Mouse (Mus musculus): ENCODE measurements around the gene Capzb. TPM values are rescaled to one million over a fixed set of nuclear protein-coding genes. Genes with fewer than 3 reads are reported as not detected.

Capzb gene
- total and polyA plus RNA-seq, 3 experiments: 86.4 to 388 (median 160) TPM

GRCm38 (mm10) chr4:139330605-139331004, 137.9 kb downstream of the Capzb start (continued):
- TF ChIP-seq JUN (IDR thresholded peaks at IDR 0.05; ENCODE audit: insufficient read depth, low read depth, low read length) (no peak), TBP (conservative IDR thresholded peaks at IDR 0.05; ENCODE audit: low read depth, low read length) (0 out of 2 replicates have a peak, but pooled peaks have one; percentile 48), GABPA (IDR thresholded peaks at IDR 0.05; ENCODE audit: insufficient replicate concordance, low read depth, low read length) (no peak), CHD2 (IDR thresholded peaks at IDR 0.05; ENCODE audit: low read length) (no peak), ZKSCAN1 (IDR thresholded peaks at IDR 0.05; ENCODE audit: borderline replicate concordance, low read depth, low read length) (no peak), ZC3H11A (IDR thresholded peaks at IDR 0.05; ENCODE audit: low read depth, low read length) (no peak), EP300 (IDR thresholded peaks at IDR 0.05; ENCODE audit: low read length) (no peak), USF1 (IDR thresholded peaks at IDR 0.05; ENCODE audit: low read depth, low read length) (no peak), KAT2A (IDR thresholded peaks at IDR 0.05; ENCODE audit: insufficient replicate concordance, low read length) (no peak), BHLHE40 (IDR thresholded peaks at IDR 0.05; ENCODE audit: low read depth, low read length) (no peak), MAFK (IDR thresholded peaks at IDR 0.05; ENCODE audit: insufficient replicate concordance, low read length) (no peak), TCF12 (IDR thresholded peaks at IDR 0.05; ENCODE audit: low read depth, low read length) (no peak), MEF2A (IDR thresholded peaks at IDR 0.05; ENCODE audit: borderline replicate concordance, low read depth, low read length) (no peak), MYC (IDR thresholded peaks at IDR 0.05; ENCODE audit: low read depth, low read length) (0 out of 2 replicates have a peak, but pooled peaks have one; percentile 46)

- Histone ChIP-seq H3K9me3 (replicated peaks; ENCODE audit: low read length) (no peaks in the 10 kb centered on the region), H3K36me3 (replicated peaks in 1 of 2; ENCODE audit: control insufficient read depth in 1 of 2, insufficient read depth in 1 of 2, low read length in 1 of 2) (no peaks in the 10 kb centered on the region), H3K79me2 (replicated peaks; ENCODE audit: control insufficient read depth, extremely low read depth, insufficient read depth, poor library complexity, severe bottlenecking) (no peaks in the 10 kb centered on the region), H3K4me2 (ENCODE audit: insufficient read depth, low read depth, poor library complexity, severe bottlenecking) (no peak overlapping the region), H3K27me3 (replicated peaks) (peaks cover 3% of the 10 kb centered on the region), H3K4me1 (ENCODE audit: control insufficient read depth in 1 of 2, insufficient read depth in 2 of 2) (peaks cover 0 to 16% of the 10 kb centered on the region in 2 experiments; a peak in 2 of 4 replicates), H3K9ac (ENCODE audit: insufficient read depth, low read depth) (no peak overlapping the region), H3K27ac (ENCODE audit: insufficient read depth, low read depth) (no peak overlapping the region), H3K4me3 (replicated peaks in 1 of 3; ENCODE audit: low read depth in 2 of 3, low read length in 2 of 3, poor library complexity in 1 of 3) (no peak overlapping the region)
- TF ChIP-seq RAD21 (IDR thresholded peaks at IDR 0.05; ENCODE audit: low read depth, low read length) (no peak), EP300 (IDR thresholded peaks at IDR 0.05; ENCODE audit: low read length) (no peak), POLR2A (IDR thresholded peaks at IDR 0.05; ENCODE audit: low read depth, low read length) (no peak), TCF12 (IDR thresholded peaks at IDR 0.05; ENCODE audit: low read depth, low read length) (no peak), IRF4 (IDR thresholded peaks at IDR 0.05; ENCODE audit: low read depth, low read length) (no peak), ZMIZ1 (IDR thresholded peaks at IDR 0.05; ENCODE audit: low read depth, low read length) (no peak), ZC3H11A (IDR thresholded peaks at IDR 0.05; ENCODE audit: low read depth, low read length) (no peak), MEF2A (IDR thresholded peaks at IDR 0.05; ENCODE audit: borderline replicate concordance, low read depth, low read length) (no peak)
- in situ Hi-C loops (cut with MboI; ENCODE audit: low pct_ligation_motif_present, low pct_unique_long_range_greater_than_20kb, low sequenced_read_pairs) (no loop called here), dilution Hi-C loops (cut with MboI; ENCODE audit: extremely low pct_ligation_motif_present, extremely low pct_unique_long_range_greater_than_20kb, low sequenced_read_pairs) (no loop called here)
- no peak for DNase-seq (ENCODE audit: extremely low read depth)
These were observed 142.1 kb downstream of the Capzb start for GRCm38 (mm10) chr4:139334631-139335295.
